Mouse (Mus musculus) spleen, adult 2 months (tissue): Measurements from ENCODE around the gene Llgl1.

Source experiments
- CTCF ChIP-seq: fragments of 200-500 bp; IDR thresholded peaks from 2 replicates; pipeline ENCODE4 v1.5.1; 2011; ENCODE audit warnings: mild to moderate bottlenecking, inconsistent platforms; ENCODE audit not compliant: insufficient read depth, insufficient read length, insufficient replicate concordance; ENCODE audit errors: extremely low read depth
- POLR2A ChIP-seq: fragments of 200-500 bp; IDR thresholded peaks from 2 replicates; pipeline ENCODE4 v1.6.1; 2011; ENCODE audit warnings: low read depth, low read length, inconsistent platforms

DNA sequence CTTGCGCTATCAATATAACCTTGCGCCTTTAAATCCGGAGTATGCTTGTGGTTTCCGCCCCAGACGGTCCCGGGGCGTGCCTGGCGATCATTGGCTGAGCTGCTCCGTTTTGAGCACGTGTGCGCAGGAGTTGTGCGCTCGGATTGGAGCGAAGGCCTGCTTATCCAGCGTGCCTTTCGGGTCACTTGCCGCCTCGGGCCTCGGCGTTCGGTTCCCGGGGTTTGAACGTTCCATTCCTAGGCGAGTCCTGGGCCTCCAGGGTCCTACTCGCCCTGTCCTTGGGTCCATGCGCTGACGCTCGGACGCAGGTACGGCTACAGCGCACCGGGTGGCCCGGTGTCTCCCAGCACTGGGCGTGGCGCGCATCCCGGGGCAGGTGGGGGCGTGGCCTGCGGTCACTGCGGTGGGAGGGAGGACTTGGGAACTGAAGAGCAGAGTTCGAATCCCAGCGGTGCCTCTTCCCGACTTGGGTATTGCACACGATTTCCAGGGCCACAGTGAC lies 28.8 kb downstream of the Llgl1 start, which contains the start of gene Mief2:
- no peak for TF ChIP-seq CTCF
- peak; percentile 31; the same call in 1 of the 2 replicates for TF ChIP-seq POLR2A
